Mouse (Mus musculus) thymus, postnatal 25 days (tissue): ENCODE measurements around the gene Gba2.
A peak's percentile ranks its signal among the peaks of the same experiment; 100 is the strongest.

Experiments
- DNase-seq: peaks from one replicate; pipeline ENCODE4 v3.0.0; 2022

The Gba2 gene

DNA sequence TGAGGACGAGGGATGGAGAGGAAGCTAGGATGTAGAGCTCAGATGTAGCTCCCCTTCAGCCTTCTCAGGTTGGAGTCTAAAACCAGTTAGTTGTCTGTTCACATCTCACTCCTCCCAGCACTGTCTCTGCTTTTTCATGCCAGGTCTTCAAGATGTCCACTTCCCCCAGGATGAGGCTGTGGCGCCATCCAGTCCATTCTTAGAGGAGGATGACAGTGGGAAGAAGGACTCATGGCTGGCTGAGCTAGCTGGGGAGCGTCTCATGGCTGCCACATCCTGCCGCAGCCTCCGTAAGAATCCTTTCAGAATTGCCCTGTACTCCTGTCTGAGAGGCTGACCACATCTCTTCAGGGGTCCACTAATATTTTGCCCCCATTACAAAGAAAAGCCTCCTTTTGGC, 2.0 kb upstream of the Gba2 start:
- no peak for DNase-seq

DNA sequence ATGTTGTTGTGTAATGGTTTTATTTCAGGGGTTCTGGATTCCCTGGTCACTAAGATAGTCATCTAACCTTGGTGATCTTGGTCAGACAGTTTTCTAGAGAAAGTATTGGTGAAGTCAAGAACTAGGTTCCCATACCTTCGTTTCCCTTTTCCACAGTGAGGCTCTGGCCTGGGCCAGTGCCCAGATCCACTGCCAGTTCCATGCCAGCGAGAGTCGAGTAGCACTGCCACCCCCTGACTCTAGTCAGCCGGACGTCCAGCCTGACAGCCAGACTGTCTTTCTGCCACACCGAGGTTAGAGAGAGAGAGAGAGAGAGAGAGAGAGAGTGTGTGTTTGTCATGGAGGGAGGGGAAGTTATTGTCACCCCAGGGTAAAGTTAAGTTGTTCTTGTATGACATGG, 1.1 kb upstream of the Gba2 start:
- no peak for DNase-seq

DNA sequence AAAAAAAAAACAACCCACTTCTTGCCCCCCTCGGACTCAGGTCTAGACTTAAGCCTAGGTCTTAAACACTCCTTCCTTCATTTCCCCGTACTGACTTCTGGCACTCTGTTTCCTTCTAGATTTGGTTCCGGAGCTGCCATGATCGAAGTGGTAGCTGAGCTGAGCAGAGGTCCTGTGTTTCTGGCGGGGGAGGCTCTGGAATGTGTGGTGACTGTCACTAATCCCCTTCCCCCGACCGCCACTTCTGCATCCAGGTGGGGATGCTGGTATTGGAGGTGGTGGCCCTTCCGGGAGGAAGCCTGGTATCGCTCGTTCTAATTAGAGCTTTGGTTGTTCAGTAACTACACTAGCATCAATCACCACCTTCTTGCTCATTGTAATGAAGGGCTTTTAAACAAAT, 583 bp upstream of the Gba2 start:
- DNase-seq, result no peak

DNA sequence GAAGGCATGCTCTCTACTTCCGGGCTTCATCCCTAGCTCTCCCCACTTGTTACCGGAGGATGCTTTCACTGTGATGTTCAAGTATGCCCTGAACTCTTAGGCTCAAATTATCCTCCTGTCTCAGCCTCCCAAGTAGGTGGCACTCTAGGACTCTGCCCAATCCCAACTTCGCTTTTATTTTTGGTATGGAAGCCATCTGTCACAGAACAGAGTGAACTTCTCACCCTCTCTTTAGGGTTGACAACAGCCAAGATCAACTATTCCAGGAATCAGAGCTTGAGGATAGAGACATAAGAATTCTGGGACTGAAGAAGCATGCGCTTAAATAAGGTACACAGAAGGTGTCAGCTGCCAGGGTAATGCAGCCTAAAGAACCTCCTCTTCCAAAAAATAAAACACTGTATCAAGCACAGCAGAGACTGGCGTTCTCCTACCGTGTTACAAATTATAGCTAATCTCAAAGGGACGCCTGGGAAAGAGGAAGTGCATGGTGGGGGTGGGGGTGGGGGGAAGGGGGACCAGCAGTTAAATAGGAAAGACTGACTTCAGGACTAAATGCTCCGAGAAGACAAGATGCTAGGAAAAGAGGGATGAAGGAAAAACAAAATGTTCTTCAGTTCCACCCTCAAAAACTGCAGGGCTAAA, 1.3 kb downstream of the Gba2 start:
- no peak for DNase-seq

DNA sequence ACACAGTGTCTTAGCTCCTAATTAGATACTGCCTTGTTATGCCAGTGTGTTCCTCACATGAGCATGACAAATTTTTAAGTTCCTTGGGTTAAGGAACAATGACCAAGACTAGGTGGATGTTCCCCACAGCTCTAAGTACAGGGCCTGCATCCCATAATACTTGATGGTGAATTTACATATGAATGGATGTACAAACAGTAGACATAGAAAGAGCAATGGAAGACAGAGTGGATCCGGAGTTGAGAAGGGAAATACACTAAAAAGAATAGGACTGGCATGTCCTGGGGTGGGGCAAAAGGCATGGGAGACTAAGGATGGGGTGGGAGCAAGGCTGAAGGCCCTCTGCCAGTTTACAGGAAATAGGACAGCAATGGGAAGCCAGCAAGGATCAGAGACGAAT, 3.3 kb downstream of the Gba2 start:
- no peak for DNase-seq

DNA sequence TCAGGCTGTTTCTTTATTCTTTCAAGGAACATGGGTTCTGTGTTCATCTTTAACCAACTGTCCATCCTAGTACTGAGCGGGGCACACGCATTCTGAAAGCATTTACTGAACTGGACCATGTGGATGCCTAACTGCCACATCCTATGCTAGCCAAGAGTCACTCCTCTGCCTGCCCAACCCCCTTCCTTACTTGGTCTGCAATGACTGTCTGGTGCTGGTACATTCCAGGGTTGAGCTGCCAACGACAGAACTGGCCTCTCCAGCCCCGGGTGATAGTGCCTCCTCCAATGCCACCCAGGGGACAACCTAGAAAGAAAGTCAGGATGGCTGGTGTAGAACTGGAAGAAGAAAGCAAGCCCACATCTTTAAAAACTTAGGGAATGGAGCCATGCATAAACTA, 5.1 kb downstream of the Gba2 start:
- no peak for DNase-seq

DNA sequence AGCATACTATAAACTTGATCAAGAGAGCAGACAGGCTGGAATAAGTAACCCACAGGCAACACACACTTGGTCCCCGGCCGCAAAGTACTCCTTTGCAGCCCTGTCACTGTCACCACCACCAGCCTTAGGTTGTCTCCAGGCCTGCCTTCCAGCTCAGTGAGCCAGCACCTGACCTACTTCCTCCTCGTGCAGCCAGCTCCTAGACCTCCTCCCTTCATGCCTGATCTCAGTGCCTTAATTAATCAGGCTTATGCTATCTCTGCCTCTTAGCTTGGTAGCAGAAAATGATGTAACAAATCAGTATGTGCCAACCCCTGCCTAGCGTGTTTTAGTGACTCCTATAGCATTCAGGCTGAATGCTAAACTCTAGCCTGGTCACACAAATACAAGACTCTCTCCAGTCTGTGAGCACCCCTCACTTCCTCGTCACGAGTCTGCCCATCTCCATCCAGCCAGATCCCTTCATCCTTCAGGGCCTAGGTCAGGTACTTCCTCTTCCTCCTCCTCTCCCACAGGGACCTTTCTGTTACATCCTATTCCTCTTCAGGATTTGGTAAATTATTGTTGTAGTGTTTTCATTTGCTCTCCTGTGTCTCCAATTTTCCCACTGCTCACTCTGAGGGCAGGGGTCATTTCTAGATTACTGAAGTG, 7.2 kb downstream of the Gba2 start:
- DNase-seq, result no peak

DNA sequence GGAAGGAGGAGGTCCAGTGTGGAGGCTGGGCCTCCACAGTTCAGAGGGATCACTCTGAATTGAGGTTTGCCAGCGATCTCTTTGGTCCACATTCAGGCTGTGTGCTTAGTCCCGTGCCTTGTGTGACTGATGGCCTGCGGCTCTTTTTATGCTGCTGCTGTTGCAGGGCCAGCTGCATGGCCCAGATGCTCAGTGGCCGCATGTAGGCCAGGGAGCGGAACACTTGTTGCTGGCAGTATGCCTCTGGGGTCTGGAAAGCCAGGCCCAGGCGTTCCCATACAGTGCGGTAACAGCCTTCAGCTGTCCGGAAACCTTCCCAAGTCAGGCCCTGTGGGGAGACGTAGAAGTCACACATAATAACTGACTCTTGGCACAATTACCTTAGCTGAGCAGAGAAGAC, 11.5 kb downstream of the Gba2 start:
- no peak for DNase-seq

DNA sequence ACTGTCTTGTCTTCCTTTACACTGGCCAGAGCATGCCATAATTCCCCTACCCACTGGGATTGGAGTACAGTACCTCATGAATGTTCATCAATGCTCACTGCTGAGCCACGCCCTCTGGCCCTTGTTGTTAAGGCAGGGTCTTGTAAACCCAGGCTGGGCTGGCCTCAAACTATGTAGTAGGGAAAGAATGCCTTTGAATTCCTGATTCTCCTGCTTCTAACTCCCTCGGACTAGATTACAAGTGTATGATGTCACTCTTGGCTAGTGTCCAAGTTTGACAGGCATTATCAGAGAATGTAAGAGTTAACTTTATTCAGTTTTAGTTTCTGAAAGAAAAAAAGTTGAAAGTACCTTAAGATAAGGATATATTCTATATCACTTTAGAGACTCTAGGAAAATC, 14.4 kb downstream of the Gba2 start:
- DNase-seq, result no peak

DNA sequence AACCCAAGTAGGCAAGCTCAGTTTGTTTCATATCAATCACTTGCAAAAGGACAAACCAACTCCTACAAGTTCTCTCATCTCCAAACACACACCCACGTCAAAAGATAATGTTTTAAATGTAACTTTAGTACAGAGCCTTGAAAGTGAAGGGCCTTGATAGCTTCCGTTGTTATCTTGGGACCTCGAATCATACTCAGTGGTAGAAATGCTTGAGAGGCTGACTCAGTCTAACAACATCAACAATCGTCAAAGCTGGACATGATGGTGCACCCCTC, 15.1 kb downstream of the Gba2 start:
- no peak for DNase-seq

DNA sequence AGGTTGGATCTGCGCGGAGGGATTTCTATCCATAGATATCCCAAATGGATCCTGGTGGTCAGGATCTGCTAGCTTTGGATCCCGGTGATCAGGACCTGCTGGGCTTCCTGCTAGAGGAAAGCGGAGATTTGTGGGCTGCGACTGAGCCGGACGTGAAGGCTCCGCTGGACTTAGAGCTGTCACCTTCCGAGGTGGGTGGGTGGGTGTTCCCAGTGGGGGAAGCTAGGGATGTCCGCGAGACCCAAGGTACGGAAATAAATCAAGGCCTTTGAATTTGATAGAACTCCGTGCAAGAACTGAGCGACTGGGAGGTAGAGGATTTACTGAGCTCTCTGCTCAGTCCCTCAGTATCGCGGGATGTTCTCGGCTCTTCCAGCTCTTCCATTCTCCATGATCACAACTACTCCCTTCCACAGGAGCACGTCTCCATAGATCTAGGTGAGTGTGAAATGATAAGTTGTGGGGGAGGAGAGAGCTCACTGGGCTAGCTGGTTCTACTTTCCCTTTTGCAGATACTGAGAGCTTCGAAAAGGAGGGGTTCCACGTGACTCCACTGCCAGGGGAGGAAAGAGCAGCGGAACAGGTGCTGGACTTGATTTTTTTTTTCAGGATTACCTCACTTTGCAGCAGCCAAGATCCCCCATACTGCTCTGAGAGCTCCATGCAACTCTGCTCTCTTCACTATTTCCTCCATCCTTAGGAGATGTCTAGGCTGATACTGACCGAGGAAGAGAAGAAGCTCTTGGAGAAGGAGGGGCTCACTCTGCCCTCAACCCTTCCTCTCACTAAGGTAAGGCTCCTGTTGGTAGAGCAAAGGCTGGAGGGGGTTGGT, 15.7 kb downstream of the Gba2 start:
- DNase-seq, result no peak

DNA sequence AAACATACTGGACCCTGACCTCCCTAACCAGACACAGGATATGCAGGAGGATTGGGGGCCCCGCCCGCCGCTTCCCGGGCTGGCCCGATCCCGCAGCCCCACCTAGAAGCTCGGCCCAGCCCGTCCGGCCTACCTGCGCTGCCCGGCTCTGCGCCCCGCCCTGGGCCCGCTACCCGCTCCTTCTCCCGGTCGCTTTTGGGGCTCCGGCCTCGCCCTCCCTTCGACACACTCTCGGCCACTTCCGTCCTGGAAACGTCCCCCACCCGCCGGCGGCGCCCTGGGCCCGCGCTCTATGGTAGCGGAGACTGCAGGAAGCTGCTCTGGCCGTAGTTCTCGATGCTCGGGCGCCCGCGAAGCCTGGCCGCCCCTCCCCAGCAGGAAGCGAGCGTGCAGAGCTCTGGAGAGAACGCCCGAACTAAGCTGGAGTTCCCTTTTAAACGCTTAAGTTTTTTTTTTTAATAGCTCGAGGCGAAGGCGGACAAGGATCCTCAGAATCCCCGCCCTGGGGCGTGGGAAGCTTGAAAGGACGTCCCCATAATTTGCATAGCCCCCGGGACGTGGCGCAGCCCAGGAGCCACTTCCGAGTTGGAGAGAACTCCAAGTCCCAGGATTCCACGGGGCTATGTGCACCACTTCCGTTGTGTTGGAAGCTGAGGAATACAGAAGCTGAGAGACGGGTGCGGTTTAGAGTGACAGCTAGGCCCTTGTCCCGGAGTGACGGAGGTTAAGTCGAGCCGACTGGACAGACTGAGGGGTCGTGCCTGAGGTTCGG, 16.5 kb downstream of the Gba2 start, which contains the start of the genes Creb3 and Tln1:
TSS of gene Creb3 (plus strand) at position 336 of the 772 bp plus-strand sequence.
TSS of gene Tln1 (minus strand) at position 695 of the 772 bp plus-strand sequence.
- peak; percentile 94 for DNase-seq

DNA sequence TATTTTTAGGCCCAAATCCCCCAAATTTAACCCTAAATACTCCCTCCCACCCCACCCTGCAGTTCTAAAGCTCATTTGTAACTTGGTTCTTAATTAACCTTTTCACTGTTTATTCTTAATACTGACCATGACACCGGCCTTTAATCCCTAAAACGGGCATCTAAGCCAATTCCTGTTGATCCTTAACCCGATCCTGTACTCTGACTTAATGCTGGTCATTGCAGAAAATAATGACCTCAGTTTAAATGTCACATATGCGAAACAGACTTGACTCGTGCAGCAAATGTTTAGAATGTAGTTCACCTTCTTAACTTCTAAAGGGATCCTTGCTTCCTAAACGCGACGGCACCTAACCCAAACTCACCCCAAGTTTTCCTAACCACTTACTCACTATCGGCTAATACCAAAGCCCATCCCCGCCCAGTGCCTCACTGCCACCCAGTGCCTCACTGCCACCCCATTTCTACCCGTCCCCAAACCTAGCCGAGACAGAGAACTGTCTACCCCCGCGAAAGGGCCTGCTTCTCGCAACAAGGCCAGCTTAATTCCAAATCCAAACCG, 17.2 kb downstream of the Gba2 start:
- no peak for DNase-seq

DNA sequence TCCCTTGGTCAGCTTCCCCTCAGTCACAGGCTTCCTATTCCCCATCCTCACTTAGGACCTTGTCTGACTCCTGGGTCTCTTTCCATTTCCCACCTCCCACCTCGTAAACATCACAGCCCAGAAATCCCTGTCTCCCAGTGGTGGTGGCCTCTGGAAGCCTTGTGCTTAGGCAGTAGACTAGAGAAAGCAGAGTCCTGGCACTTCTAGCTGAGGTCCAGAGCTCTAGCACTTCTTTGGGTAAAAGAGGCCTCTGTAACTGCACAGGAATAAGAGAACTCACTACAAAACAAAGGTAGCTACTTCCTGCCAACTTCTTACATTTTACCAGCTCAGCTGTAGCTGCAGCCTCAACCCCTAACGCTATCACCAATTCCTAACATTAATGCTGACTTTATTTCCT, 17.7 kb downstream of the Gba2 start:
- DNase-seq, result peak; percentile 29

DNA sequence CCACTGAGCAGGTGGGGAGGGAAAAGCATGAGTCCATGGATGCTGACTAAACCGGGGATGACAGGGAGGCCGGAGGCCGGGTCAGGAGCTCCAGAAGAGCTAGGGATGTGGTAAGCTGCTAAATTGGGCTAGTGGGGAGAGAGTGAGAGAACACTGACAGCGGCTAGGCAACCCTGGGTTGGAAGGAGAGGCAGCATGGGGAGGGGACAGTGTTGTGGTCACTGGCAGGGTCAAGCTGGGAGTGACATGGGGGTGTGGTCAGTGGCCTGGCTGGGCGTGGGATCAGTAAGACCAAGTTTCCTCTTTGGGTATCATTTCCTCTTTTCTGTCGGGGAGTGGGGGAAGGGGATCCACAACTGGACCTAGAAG, 18.4 kb downstream of the Gba2 start:
- DNase-seq, result peak; percentile 8

DNA sequence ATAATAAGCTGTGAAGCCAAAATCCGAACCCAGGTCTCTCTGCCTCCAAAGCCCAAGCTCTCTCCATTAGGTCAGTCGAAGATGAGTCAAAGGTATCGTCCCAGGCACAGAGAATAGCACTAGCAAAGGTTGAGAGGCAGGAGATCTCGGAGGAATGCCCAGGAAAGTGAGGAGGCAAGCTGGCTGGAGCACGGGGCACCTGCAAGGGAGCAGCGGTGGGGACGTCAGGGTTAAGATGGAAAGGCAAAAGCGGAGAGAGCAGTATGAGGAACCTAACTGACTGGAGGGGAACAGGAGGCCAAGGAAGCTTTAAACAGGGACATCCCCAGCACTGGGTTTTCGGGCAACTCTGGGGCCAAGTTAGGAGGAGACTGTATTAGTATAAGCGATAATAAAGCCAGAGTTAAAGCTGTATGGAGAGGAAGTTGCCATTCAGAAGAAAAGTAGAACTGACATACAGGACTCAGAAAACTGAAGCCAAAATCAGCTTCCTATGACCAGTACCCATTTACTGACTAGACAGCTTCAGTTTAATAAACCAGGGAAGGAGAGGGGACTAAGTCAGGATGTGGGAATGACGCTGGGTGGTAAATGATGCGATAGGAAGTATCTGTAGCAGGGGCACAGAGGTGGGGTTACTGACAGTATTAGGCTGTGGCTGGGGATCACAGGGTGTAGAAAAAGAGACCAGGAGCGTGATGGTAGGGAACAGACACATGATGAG, 19.0 kb downstream of the Gba2 start:
- no peak for DNase-seq

DNA sequence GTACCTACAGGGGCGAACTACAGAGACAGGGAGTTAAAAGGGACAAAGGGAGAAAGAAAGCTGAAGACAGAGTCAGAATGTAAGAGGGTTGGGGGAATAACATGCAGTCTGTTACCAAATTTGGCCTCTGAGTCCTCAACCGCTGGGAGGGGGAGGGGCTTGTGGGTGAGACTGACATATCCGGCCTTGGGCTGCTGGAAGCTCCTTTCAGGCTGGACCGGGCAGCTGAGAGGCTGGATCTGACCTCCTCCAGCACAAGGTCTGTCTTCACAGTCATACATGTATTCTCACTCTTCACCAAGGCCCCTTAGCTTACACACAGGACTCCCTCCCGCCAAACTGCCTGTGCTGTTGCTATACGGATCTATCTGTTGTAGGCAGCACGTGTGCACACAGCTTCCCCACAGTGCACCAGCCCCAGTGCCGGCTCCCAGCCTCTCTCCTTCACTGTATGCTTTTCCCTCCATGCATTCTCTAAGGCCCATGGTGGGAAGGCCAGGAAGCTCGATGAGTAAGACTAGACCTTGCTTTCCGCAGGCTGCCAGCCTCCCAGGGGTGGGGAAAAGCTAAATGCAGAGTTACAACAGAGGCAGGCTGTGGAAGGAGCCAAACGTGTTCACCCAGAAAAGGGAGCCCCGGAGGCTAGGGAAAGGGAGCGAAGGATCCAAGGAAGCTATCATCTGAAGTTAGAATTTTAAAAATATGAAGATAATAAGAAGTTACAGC, 19.9 kb downstream of the Gba2 start:
- DNase-seq, result peak; percentile 75

DNA sequence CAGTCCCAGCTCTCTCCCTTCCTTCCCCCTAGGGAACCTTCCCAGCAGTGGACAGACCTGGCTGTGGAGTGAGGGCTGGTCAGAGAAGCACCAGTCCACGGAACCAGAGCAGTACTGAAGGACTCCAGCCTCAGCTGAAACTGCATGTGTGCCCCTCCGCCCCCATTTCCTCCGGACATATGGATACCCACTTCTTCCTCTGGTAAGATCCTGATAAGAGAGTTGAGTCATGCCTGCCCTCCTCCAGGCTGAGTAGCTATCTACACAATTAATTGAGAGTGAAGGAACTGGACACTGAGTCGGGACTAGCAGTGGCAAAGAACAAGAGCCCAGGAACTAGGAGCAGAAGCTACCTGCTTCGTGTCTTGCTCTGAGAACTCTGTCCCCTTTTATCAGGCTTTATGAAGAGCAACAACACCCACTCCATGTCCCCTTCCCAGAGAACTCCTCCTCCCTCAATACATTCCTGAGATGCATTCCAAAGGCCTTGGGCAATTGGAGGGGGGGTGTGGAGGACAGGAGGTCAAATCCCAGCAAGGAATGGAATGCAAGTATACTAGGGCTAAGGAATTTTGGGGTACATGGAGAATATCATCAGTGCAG, 20.5 kb downstream of the Gba2 start:
- DNase-seq, result no peak

DNA sequence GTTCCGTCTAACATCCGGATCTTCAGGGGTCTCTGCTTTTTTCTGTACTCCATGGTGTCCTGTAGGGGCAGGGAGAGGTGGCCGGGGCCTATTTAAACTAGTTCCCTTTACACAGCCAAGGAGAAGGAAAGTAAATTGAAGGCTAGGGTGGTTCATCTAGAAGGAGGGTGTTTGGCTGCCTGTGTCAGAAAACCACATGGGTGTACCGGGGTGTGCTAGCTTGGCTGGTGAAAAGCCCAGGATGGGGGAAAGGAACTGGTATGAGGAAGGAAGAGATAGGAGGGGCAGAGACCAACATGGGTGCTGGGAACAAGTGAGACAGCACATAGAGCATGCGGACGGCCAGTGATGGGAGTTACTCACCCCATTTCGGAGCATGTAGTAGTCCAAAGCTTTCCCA, 22.7 kb downstream of the Gba2 start:
- no peak for DNase-seq

DNA sequence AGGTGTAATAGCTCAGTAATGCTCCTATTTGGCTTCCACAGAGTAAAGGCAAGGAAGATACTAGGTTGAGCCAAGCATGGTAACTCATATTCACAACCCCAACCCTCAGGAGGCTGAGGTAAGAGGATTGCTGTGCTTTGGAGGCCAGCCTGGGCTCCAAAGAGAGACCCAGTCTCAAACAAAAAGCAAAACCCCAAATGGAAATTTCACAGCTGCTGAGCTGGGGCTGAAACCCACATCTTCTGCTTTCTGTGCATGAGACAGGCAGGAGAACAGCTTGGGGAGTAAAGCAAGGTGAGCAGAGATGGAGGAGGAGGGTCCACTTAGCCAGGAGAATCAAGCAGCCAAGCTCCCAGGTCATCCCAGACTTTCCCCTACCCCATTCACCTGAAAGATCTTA, 24.8 kb downstream of the Gba2 start:
- DNase-seq, result no peak

DNA sequence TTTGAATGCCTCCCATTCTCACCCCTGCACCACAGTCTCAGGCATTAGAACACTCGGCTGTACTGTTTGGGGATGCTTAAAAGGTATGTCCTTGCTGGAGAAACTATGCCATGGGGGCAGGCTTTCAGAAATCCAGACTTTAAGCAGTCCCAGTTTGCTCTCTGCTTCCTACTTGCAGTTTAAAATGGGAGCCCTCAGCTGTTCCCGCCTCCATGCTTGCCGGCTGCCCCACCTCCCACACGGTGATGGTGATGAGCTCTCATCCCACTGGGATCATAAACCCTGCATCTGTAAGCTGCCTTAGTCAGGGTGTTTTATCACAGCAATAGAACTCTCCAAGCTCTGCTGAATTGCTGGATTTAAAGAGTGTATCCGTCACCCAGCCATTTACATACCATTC, 26.2 kb downstream of the Gba2 start:
- DNase-seq, result no peak
